Mouse (Mus musculus): Measurements from ENCODE around the gene Nme8. TPM values are rescaled to one million over a fixed set of nuclear protein-coding genes. Genes with fewer than 3 reads are reported as not detected.

Gene Nme8
- not detected in 2 replicates for polyA plus RNA-seq (2015; fragmentation: Nextera tagmentation; extraction: Ambion mirVana)

- Histone ChIP-seq H3K36me3 (ENCODE audit: control insufficient read depth, insufficient read depth) (no peaks in the 10 kb centered on the region), H3K27me3 (ENCODE audit: control insufficient read depth, insufficient read depth, low read depth, low read length) (no peaks in the 10 kb centered on the region; the same call in 1 of the 2 replicates), H3K4me1 (ENCODE audit: control insufficient read depth, low read depth, low read length) (no peaks in the 10 kb centered on the region), H3K4me3 (ENCODE audit: low read depth, low read length) (no peak within 1 kb of the TSS), H3K9me3 (replicated peaks; ENCODE audit: control insufficient read depth, low read length) (no peaks in the 10 kb centered on the region), H3K4me2 (ENCODE audit: low read depth, low read length) (no peak within 1 kb of the TSS), H3K27ac (ENCODE audit: low read length) (no peak within 1 kb of the TSS), H3K9ac (ENCODE audit: low read depth, low read length) (no peak within 1 kb of the TSS)
- 18% methylated on average over 7 of the region's 7 CpGs for WGBS (ENCODE audit: insufficient replicate concordance)
- no peak for ATAC-seq (ENCODE audit: low read depth)
Measured at GRCm38 (mm10) chr13:19697790-19698189, at the start of gene Nme8. Gene Nme8 (minus strand): TSS chr13:19697794.

GRCm38 (mm10) chr13:19745741-19746140, 48.1 kb upstream of the Nme8 start:
- Histone ChIP-seq H3K27me3 (ENCODE audit: control insufficient read depth, insufficient read depth, low read depth, low read length) (no peaks in the 10 kb centered on the region), H3K9me3 (replicated peaks; ENCODE audit: control insufficient read depth, low read length) (no peaks in the 10 kb centered on the region), H3K4me2 (ENCODE audit: low read depth, low read length) (no peak overlapping the region), H3K4me1 (ENCODE audit: control insufficient read depth, low read depth, low read length) (no peaks in the 10 kb centered on the region), H3K36me3 (ENCODE audit: control insufficient read depth, insufficient read depth) (no peaks in the 10 kb centered on the region), H3K4me3 (ENCODE audit: low read depth, low read length) (no peak overlapping the region), H3K27ac (ENCODE audit: low read length) (no peak overlapping the region), H3K9ac (ENCODE audit: low read depth, low read length) (no peak overlapping the region)
- WGBS (ENCODE audit: insufficient replicate concordance) = 48% methylated on average over 2 of the region's 2 CpGs
- no peak for ATAC-seq (ENCODE audit: low read depth)

- no peaks in the 10 kb centered on the region for H3K9me3 ChIP-seq (replicated peaks; ENCODE audit: control insufficient read depth, low read length)
- no peak overlapping the region for H3K9ac ChIP-seq (ENCODE audit: low read depth, low read length)
- no peak overlapping the region for H3K4me2 ChIP-seq (ENCODE audit: low read depth, low read length)
- no peak for ATAC-seq (ENCODE audit: low read depth)
- no peaks in the 10 kb centered on the region for H3K36me3 ChIP-seq (ENCODE audit: control insufficient read depth, insufficient read depth)
- H3K4me3 ChIP-seq (ENCODE audit: low read depth, low read length) = no peak overlapping the region
- WGBS (ENCODE audit: insufficient replicate concordance) = 72% methylated on average over 5 of the region's 5 CpGs
- H3K4me1 ChIP-seq (ENCODE audit: control insufficient read depth, low read depth, low read length) = no peaks in the 10 kb centered on the region
- no peaks in the 10 kb centered on the region for H3K27me3 ChIP-seq (ENCODE audit: control insufficient read depth, insufficient read depth, low read depth, low read length)
- H3K27ac ChIP-seq (ENCODE audit: low read length) = no peak overlapping the region
Measured at GRCm38 (mm10) chr13:19744536-19744935, 46.9 kb upstream of the Nme8 start.

- Histone ChIP-seq H3K4me1 (ENCODE audit: control insufficient read depth, low read depth, low read length) (no peaks in the 10 kb centered on the region), H3K27ac (ENCODE audit: low read length) (no peak overlapping the region), H3K9me3 (replicated peaks; ENCODE audit: control insufficient read depth, low read length) (no peaks in the 10 kb centered on the region), H3K9ac (ENCODE audit: low read depth, low read length) (no peak overlapping the region), H3K4me2 (ENCODE audit: low read depth, low read length) (no peak overlapping the region), H3K27me3 (ENCODE audit: control insufficient read depth, insufficient read depth, low read depth, low read length) (no peaks in the 10 kb centered on the region), H3K4me3 (ENCODE audit: low read depth, low read length) (no peak overlapping the region), H3K36me3 (ENCODE audit: control insufficient read depth, insufficient read depth) (no peaks in the 10 kb centered on the region)
- 62% methylated on average over 5 of the region's 5 CpGs for WGBS (ENCODE audit: insufficient replicate concordance)
- ATAC-seq (ENCODE audit: low read depth) = no peak
Measured at GRCm38 (mm10) chr13:19734597-19734996, 37.0 kb upstream of the Nme8 start.

- H3K9ac ChIP-seq (ENCODE audit: low read depth, low read length) = no peak overlapping the region
- H3K36me3 ChIP-seq (ENCODE audit: control insufficient read depth, insufficient read depth) = no peaks in the 10 kb centered on the region
- no peak overlapping the region for H3K4me3 ChIP-seq (ENCODE audit: low read depth, low read length)
- H3K9me3 ChIP-seq (replicated peaks; ENCODE audit: control insufficient read depth, low read length) = no peaks in the 10 kb centered on the region
- no peak overlapping the region for H3K4me2 ChIP-seq (ENCODE audit: low read depth, low read length)
- no peak overlapping the region for H3K27ac ChIP-seq (ENCODE audit: low read length)
- WGBS (ENCODE audit: insufficient replicate concordance) = 35% methylated on average over 2 of the region's 2 CpGs
- no peaks in the 10 kb centered on the region for H3K27me3 ChIP-seq (ENCODE audit: control insufficient read depth, insufficient read depth, low read depth, low read length)
- ATAC-seq (ENCODE audit: low read depth) = no peak
- no peaks in the 10 kb centered on the region for H3K4me1 ChIP-seq (ENCODE audit: control insufficient read depth, low read depth, low read length)
Measured at GRCm38 (mm10) chr13:19730826-19731225, 33.2 kb upstream of the Nme8 start.

- Histone ChIP-seq H3K27me3 (ENCODE audit: control insufficient read depth, insufficient read depth, low read depth, low read length) (no peaks in the 10 kb centered on the region), H3K9me3 (replicated peaks; ENCODE audit: control insufficient read depth, low read length) (no peaks in the 10 kb centered on the region), H3K9ac (ENCODE audit: low read depth, low read length) (no peak overlapping the region), H3K4me2 (ENCODE audit: low read depth, low read length) (no peak overlapping the region), H3K4me1 (ENCODE audit: control insufficient read depth, low read depth, low read length) (no peaks in the 10 kb centered on the region), H3K36me3 (ENCODE audit: control insufficient read depth, insufficient read depth) (no peaks in the 10 kb centered on the region), H3K4me3 (ENCODE audit: low read depth, low read length) (no peak overlapping the region), H3K27ac (ENCODE audit: low read length) (no peak overlapping the region)
- WGBS (ENCODE audit: insufficient replicate concordance) = 27% methylated on average over 5 of the region's 5 CpGs
- ATAC-seq (ENCODE audit: low read depth) = no peak
Measured at GRCm38 (mm10) chr13:19718954-19719353, 21.4 kb upstream of the Nme8 start.

- no peaks in the 10 kb centered on the region for H3K27me3 ChIP-seq (ENCODE audit: control insufficient read depth, insufficient read depth, low read depth, low read length)
- H3K27ac ChIP-seq (ENCODE audit: low read length) = no peak overlapping the region
- H3K9ac ChIP-seq (ENCODE audit: low read depth, low read length) = no peak overlapping the region
- no peak overlapping the region for H3K4me3 ChIP-seq (ENCODE audit: low read depth, low read length)
- H3K36me3 ChIP-seq (ENCODE audit: control insufficient read depth, insufficient read depth) = no peaks in the 10 kb centered on the region
- H3K4me2 ChIP-seq (ENCODE audit: low read depth, low read length) = no peak overlapping the region
- no peaks in the 10 kb centered on the region for H3K9me3 ChIP-seq (replicated peaks; ENCODE audit: control insufficient read depth, low read length)
- no peak for ATAC-seq (ENCODE audit: low read depth)
- WGBS (ENCODE audit: insufficient replicate concordance) = 67% methylated on average over 2 of the region's 2 CpGs
- H3K4me1 ChIP-seq (ENCODE audit: control insufficient read depth, low read depth, low read length) = no peaks in the 10 kb centered on the region
Measured at GRCm38 (mm10) chr13:19717201-19717600, 19.6 kb upstream of the Nme8 start.

- H3K9ac ChIP-seq (ENCODE audit: low read depth, low read length) = no peak overlapping the region
- H3K4me1 ChIP-seq (ENCODE audit: control insufficient read depth, low read depth, low read length) = no peaks in the 10 kb centered on the region
- no peaks in the 10 kb centered on the region for H3K27me3 ChIP-seq (ENCODE audit: control insufficient read depth, insufficient read depth, low read depth, low read length)
- 31% methylated on average over 4 of the region's 4 CpGs for WGBS (ENCODE audit: insufficient replicate concordance)
- no peak for ATAC-seq (ENCODE audit: low read depth)
- H3K4me2 ChIP-seq (ENCODE audit: low read depth, low read length) = no peak overlapping the region
- no peaks in the 10 kb centered on the region for H3K9me3 ChIP-seq (replicated peaks; ENCODE audit: control insufficient read depth, low read length)
- no peak overlapping the region for H3K27ac ChIP-seq (ENCODE audit: low read length)
- H3K4me3 ChIP-seq (ENCODE audit: low read depth, low read length) = no peak overlapping the region
- H3K36me3 ChIP-seq (ENCODE audit: control insufficient read depth, insufficient read depth) = no peaks in the 10 kb centered on the region
Measured at GRCm38 (mm10) chr13:19703806-19704205, 6.2 kb upstream of the Nme8 start.

GRCm38 (mm10) chr13:19701443-19702078, 4.0 kb upstream of the Nme8 start:
- Histone ChIP-seq H3K4me2 (ENCODE audit: low read depth, low read length) (no peak overlapping the region), H3K27ac (ENCODE audit: low read length) (no peak overlapping the region), H3K4me3 (ENCODE audit: low read depth, low read length) (no peak overlapping the region), H3K9ac (ENCODE audit: low read depth, low read length) (no peak overlapping the region), H3K4me1 (ENCODE audit: control insufficient read depth, low read depth, low read length) (no peaks in the 10 kb centered on the region), H3K9me3 (replicated peaks; ENCODE audit: control insufficient read depth, low read length) (no peaks in the 10 kb centered on the region), H3K36me3 (ENCODE audit: control insufficient read depth, insufficient read depth) (no peaks in the 10 kb centered on the region), H3K27me3 (ENCODE audit: control insufficient read depth, insufficient read depth, low read depth, low read length) (no peaks in the 10 kb centered on the region; the same call in 1 of the 2 replicates)
- 65% methylated on average over 11 of the region's 11 CpGs for WGBS (ENCODE audit: insufficient replicate concordance)
- no peak for ATAC-seq (ENCODE audit: low read depth)

All from liver, embryonic 16.5 days (tissue).